Mouse (Mus musculus): ENCODE measurements at regions not wholly inside any gene's neighbourhood (a gene's known extent, or its start where the extent isn't known, plus 50 kb on each side); places are given as distances from the start of the nearest gene placed in this dataset.

DNA sequence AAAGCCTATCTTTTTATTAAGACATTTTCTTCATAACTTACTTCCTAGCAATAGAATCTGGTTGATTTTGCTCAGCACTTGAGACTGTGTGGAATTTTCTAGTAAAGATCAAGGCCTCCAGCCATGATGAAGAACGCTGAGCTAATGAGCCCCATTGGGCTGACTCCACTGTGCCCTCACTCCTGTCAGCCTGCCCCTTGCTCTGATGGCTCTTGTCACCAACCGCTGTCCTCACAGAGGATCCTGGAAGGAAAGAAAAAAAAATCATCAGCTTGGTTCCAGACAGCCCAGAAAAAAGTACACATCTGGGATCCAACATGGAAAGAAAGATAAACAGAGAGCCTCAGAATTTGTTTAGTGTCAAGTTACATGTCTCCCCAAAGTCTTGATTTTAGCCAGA is 88.2 kb upstream of the L3mbtl4 start:
- no peak for ATAC-seq (replicated peaks; ENCODE audit: insufficient number of reproducible peaks, low FRiP score, low TSS enrichment, poor library complexity, severe bottlenecking)

- ATAC-seq (replicated peaks; ENCODE audit: insufficient number of reproducible peaks, low FRiP score, low TSS enrichment, poor library complexity, severe bottlenecking), result no peak
Observed at GRCm38 (mm10) chr17:68189888-68190287, 83.7 kb upstream of the L3mbtl4 start.

DNA sequence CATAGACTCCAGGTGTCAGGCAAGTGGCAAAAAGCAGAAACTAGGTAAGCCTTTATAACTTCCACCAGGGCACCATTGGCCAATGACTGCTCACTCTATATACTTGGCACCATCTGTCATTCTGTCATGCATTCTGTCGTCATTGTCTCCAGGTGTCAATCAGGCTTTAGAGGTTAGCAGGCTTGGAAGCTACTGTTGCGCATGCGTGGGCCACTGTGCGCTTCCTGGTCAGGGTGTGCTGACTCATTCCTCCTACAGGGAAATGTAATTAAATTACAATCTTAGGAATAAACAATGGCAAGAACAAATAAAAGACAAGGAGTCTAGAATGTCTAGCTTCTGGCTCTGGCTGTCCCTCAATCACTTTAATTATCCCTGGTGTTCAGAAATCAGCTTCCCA is 68.1 kb upstream of the L3mbtl4 start:
- no peak for ATAC-seq (replicated peaks; ENCODE audit: insufficient number of reproducible peaks, low FRiP score, low TSS enrichment, poor library complexity, severe bottlenecking)

- no peak for ATAC-seq (replicated peaks; ENCODE audit: insufficient number of reproducible peaks, low FRiP score, low TSS enrichment, poor library complexity, severe bottlenecking)
Observed at GRCm38 (mm10) chr17:68208837-68209236, 64.8 kb upstream of the L3mbtl4 start.

- no peak for ATAC-seq (replicated peaks; ENCODE audit: insufficient number of reproducible peaks, low FRiP score, low TSS enrichment, poor library complexity, severe bottlenecking)
Observed at GRCm38 (mm10) chr17:68210313-68211254, 63.0 kb upstream of the L3mbtl4 start.

- no peak for ATAC-seq (replicated peaks; ENCODE audit: insufficient number of reproducible peaks, low FRiP score, low TSS enrichment, poor library complexity, severe bottlenecking)
Observed at GRCm38 (mm10) chr17:68218246-68218645, 55.4 kb upstream of the L3mbtl4 start.

GRCm38 (mm10) chr17:68223170-68223569 is 50.4 kb upstream of the L3mbtl4 start:
- no peak for ATAC-seq (replicated peaks; ENCODE audit: insufficient number of reproducible peaks, low FRiP score, low TSS enrichment, poor library complexity, severe bottlenecking)

All from monocyte, adult 5-6 weeks (primary cell).